In genomic region chr1:171446854-171447253, GRCm38 (mm10) we compare ENCODE assay signal across 27 mouse cellular contexts. TPM values are rescaled to one million over a fixed set of nuclear protein-coding genes. Genes with fewer than 3 reads are reported as not detected.
DNase-seq lines count a peak whose midpoint lies in the region; ATAC-seq and TF ChIP-seq lines count a peak whose summit lies in the region.
"Had no signal": no experiment of that assay in that cellular context is flagged by ENCODE, and none has a peak within 500 bp of the region (broad histone marks: within the 10 kb centered on the region; RNA-seq: fewer than 3 reads in every experiment).

No protein-coding gene starts in this region.

- H3K9me3 ChIP-seq in heart, embryonic 13.5 days = peaks cover 4% of the 10 kb centered on the region
- 0 out of 2 replicates have a peak, but pooled peaks cover 4% of the 10 kb centered on the region for H3K9me3 ChIP-seq in lung, embryonic 15.5 days
- H3K9me3 ChIP-seq in heart, postnatal 0 days (replicated peaks; ENCODE audit: control insufficient read depth, low read length) = peaks cover 5% of the 10 kb centered on the region; the same call in 1 of the 2 replicates
- H3K9me3 ChIP-seq: embryonic facial prominence, embryonic 15.5 days; neural tube, embryonic 15.5 days had no signal

- H3K36me3 ChIP-seq in heart, embryonic 13.5 days = peaks cover 7% of the 10 kb centered on the region; the same call in 1 of the 2 replicates
- no peaks in the 10 kb centered on the region for H3K36me3 ChIP-seq in lung, embryonic 15.5 days
- no peaks in the 10 kb centered on the region for H3K36me3 ChIP-seq in heart, postnatal 0 days (replicated peaks; ENCODE audit: control insufficient read depth, insufficient read depth, low read length)
- H3K36me3 ChIP-seq: embryonic facial prominence, embryonic 15.5 days; G1E; midbrain, embryonic 15.5 days; neural tube, embryonic 15.5 days had no signal

- H3K27me3 ChIP-seq in heart, embryonic 13.5 days (replicated peaks) = no peaks in the 10 kb centered on the region
- H3K27me3 ChIP-seq in lung, embryonic 15.5 days = no peaks in the 10 kb centered on the region
- no peaks in the 10 kb centered on the region for H3K27me3 ChIP-seq in heart, postnatal 0 days (ENCODE audit: control insufficient read depth, insufficient read depth, low read length)
- H3K27me3 ChIP-seq: embryonic facial prominence, embryonic 15.5 days; forebrain, embryonic 13.5 days; midbrain, embryonic 15.5 days; neural tube, embryonic 15.5 days had no signal

- TF ChIP-seq CTCF in heart, postnatal 0 days (IDR thresholded peaks at IDR 0.05; ENCODE audit: low read depth) = no peak

- peak overlapping the region; percentile 68 for H3K27ac ChIP-seq in heart, embryonic 13.5 days (replicated peaks)
- peak overlapping the region; percentile 29 for H3K27ac ChIP-seq in lung, embryonic 15.5 days
- H3K27ac ChIP-seq in heart, postnatal 0 days (ENCODE audit: low read depth) = peak overlapping the region; percentile 62
- H3K27ac ChIP-seq: embryonic facial prominence, embryonic 10.5 days; embryonic facial prominence, embryonic 15.5 days; forebrain, embryonic 13.5 days; hindbrain, embryonic 14.5 days; liver, embryonic 14.5 days; midbrain, embryonic 15.5 days; neural tube, embryonic 15.5 days had no signal

- no peak for ATAC-seq in heart, embryonic 13.5 days (ENCODE audit: extremely low read depth, insufficient number of reproducible peaks, low FRiP score, low TSS enrichment)
- ATAC-seq in lung, embryonic 15.5 days (ENCODE audit: borderline replicate concordance, extremely low read depth, low FRiP score, low TSS enrichment) = no peak
- 0 out of 2 replicates have a peak, but pooled peaks have one; percentile 54 for ATAC-seq in heart, postnatal 0 days (ENCODE audit: insufficient read depth, low read depth)
- ATAC-seq: forebrain, embryonic 13.5 days; intestine, postnatal 0 days; midbrain, embryonic 15.5 days had no signal

- TF ChIP-seq EP300 in heart, postnatal 0 days (IDR thresholded peaks at IDR 0.05; ENCODE audit: low read depth) = no peak

- peak; percentile 79 for DNase-seq in heart, adult 11 months
- no peak for DNase-seq in heart, postnatal 4 days
- no peak for DNase-seq in heart, adult 18-20 months
- DNase-seq in lung, postnatal 4 days = no peak
- peak; percentile 49 for DNase-seq in heart, postnatal 0 days (ENCODE audit: low spot score)
- DNase-seq: adrenal gland, adult 8-10 months; cerebellum, adult 2 months; cerebellum, postnatal 14 days; gastrocnemius, postnatal 25 days; kidney, adult 9 months; layer of hippocampus, adult 9-11 months; liver; lung, adult 2 months; retina, postnatal 1 day; right cerebral cortex, postnatal 14 days; thymus, postnatal 4 days had no signal

- peak overlapping the region; percentile 14; the same call in 1 of the 2 replicates for H3K4me3 ChIP-seq in heart, embryonic 13.5 days
- no peak overlapping the region for H3K4me3 ChIP-seq in lung, embryonic 15.5 days
- no peak overlapping the region for H3K4me3 ChIP-seq in heart, postnatal 0 days (ENCODE audit: low read depth, low read length)
- H3K4me3 ChIP-seq: embryonic facial prominence, embryonic 10.5 days; embryonic facial prominence, embryonic 15.5 days; forebrain, embryonic 13.5 days; midbrain, embryonic 15.5 days; neural tube, embryonic 15.5 days had no signal

- peak overlapping the region; percentile 59 for H3K4me2 ChIP-seq in heart, embryonic 13.5 days
- H3K4me2 ChIP-seq in lung, embryonic 15.5 days = no peak overlapping the region; the same call in 1 of the 2 replicates
- peak overlapping the region; percentile 49 for H3K4me2 ChIP-seq in heart, postnatal 0 days (ENCODE audit: low read depth, low read length)
- H3K4me2 ChIP-seq: embryonic facial prominence, embryonic 15.5 days; forebrain, embryonic 13.5 days; hindbrain, embryonic 14.5 days; midbrain, embryonic 15.5 days; neural tube, embryonic 15.5 days had no signal

- no peak overlapping the region for H3K9ac ChIP-seq in heart, embryonic 13.5 days
- H3K9ac ChIP-seq in lung, embryonic 15.5 days = no peak overlapping the region
- H3K9ac ChIP-seq in heart, postnatal 0 days (replicated peaks; ENCODE audit: low read depth, low read length) = no peak overlapping the region
- H3K9ac ChIP-seq: embryonic facial prominence, embryonic 15.5 days; forebrain, embryonic 13.5 days; hindbrain, embryonic 14.5 days; liver, embryonic 14.5 days; midbrain, embryonic 15.5 days; neural tube, embryonic 15.5 days had no signal

- H3K4me1 ChIP-seq in heart, embryonic 13.5 days = peaks cover 34% of the 10 kb centered on the region
- H3K4me1 ChIP-seq in lung, embryonic 15.5 days = peaks cover 22% of the 10 kb centered on the region
- H3K4me1 ChIP-seq in heart, postnatal 0 days (ENCODE audit: control insufficient read depth, insufficient read depth) = peaks cover 16% of the 10 kb centered on the region
- H3K4me1 ChIP-seq: embryonic facial prominence, embryonic 15.5 days; forebrain, embryonic 13.5 days; midbrain, embryonic 15.5 days; neural tube, embryonic 15.5 days had no signal

- WGBS in heart, embryonic 13.5 days = 27% methylated on average over 7 of the region's 7 CpGs
- WGBS in lung, embryonic 15.5 days = 30% methylated on average over 7 of the region's 7 CpGs
- WGBS in heart, postnatal 0 days = 26% methylated on average over 7 of the region's 7 CpGs

RNA-seq across cellular contexts. Expression of gene F11r, which starts 9.5 kb away (rescaled TPM):
- total RNA-seq in heart, postnatal 4 days (2021) = 10 to 100 TPM; 57.1 to 58.1 TPM
- 61.8 and 66.1 TPM in 2 replicates for polyA plus RNA-seq in heart, embryonic 13.5 days (2015; fragmentation: Nextera tagmentation; extraction: Ambion mirVana)
- 10 to 100 TPM; 33.3 to 34.1 TPM for total RNA-seq in heart, adult 18-20 months (2021)
- 102 and 115 TPM in 2 replicates for polyA plus RNA-seq in lung, embryonic 15.5 days (2015; fragmentation: Nextera tagmentation; extraction: Ambion mirVana)
- 45.6 and 75.5 TPM in 2 replicates for total RNA-seq in heart, postnatal 0 days (2014; rRNA removed; ENCODE audit: low replicate concordance)
- polyA plus RNA-seq in heart, postnatal 0 days (2015; fragmentation: Nextera tagmentation; extraction: Ambion mirVana) = 75.8 and 78.3 TPM in 2 replicates
- polyA plus RNA-seq: G1E had no signal

RNA-seq across cellular contexts. Expression of gene Tstd1, which starts 28.2 kb away (rescaled TPM):
- 1 to 10 TPM; 1.1 to 1.7 TPM for total RNA-seq in heart, postnatal 4 days (2021)
- 3.1 and 3.6 TPM in 2 replicates for polyA plus RNA-seq in heart, embryonic 13.5 days (2015; fragmentation: Nextera tagmentation; extraction: Ambion mirVana)
- 1 to 10 TPM in 1 of 2 experiments, not detected in 1; 1.6 TPM for total RNA-seq in heart, adult 18-20 months (2021)
- 6.4 and 7.5 TPM in 2 replicates for polyA plus RNA-seq in lung, embryonic 15.5 days (2015; fragmentation: Nextera tagmentation; extraction: Ambion mirVana)
- not detected in 2 replicates for total RNA-seq in heart, postnatal 0 days (2014; rRNA removed; ENCODE audit: low replicate concordance)
- polyA plus RNA-seq in heart, postnatal 0 days (2015; fragmentation: Nextera tagmentation; extraction: Ambion mirVana) = 1.1 and 2.5 TPM in 2 replicates

RNA-seq across cellular contexts. Expression of gene Usf1, which starts 35.7 kb away (rescaled TPM):
- 10 to 100 TPM; 53.4 to 54.3 TPM for total RNA-seq in heart, postnatal 4 days (2021)
- polyA plus RNA-seq in heart, embryonic 13.5 days (2015; fragmentation: Nextera tagmentation; extraction: Ambion mirVana) = 52.1 and 53.3 TPM in 2 replicates
- 10 to 100 TPM; 40.1 to 42.5 TPM for total RNA-seq in heart, adult 18-20 months (2021)
- polyA plus RNA-seq in lung, embryonic 15.5 days (2015; fragmentation: Nextera tagmentation; extraction: Ambion mirVana) = 72.9 and 85.7 TPM in 2 replicates
- 80.2 and 82.0 TPM in 2 replicates for total RNA-seq in heart, postnatal 0 days (2014; rRNA removed; ENCODE audit: low replicate concordance)
- polyA plus RNA-seq in heart, postnatal 0 days (2015; fragmentation: Nextera tagmentation; extraction: Ambion mirVana) = 47.7 and 48.8 TPM in 2 replicates

RNA-seq across cellular contexts. Expression of gene Alyref2, which starts 56.4 kb away (rescaled TPM):
- 1 to 10 TPM; 4.3 to 4.9 TPM for total RNA-seq in heart, postnatal 4 days (2021)
- 12.8 and 15.6 TPM in 2 replicates for polyA plus RNA-seq in heart, embryonic 13.5 days (2015; fragmentation: Nextera tagmentation; extraction: Ambion mirVana)
- 1 to 10 TPM; 1.6 to 2.6 TPM for total RNA-seq in heart, adult 18-20 months (2021)
- 12.8 and 13.0 TPM in 2 replicates for polyA plus RNA-seq in lung, embryonic 15.5 days (2015; fragmentation: Nextera tagmentation; extraction: Ambion mirVana)
- total RNA-seq in heart, postnatal 0 days (2014; rRNA removed; ENCODE audit: low replicate concordance) = 8.0 and 10.0 TPM in 2 replicates
- 13.5 and 14.6 TPM in 2 replicates for polyA plus RNA-seq in heart, postnatal 0 days (2015; fragmentation: Nextera tagmentation; extraction: Ambion mirVana)

RNA-seq across cellular contexts. Expression of gene Arhgap30, which starts 58.1 kb away (rescaled TPM):
- 1 to 10 TPM in 1 of 2 experiments, under 1 TPM in 1; 0.90 to 1.5 TPM for total RNA-seq in heart, postnatal 4 days (2021)
- 0.78 and 0.92 TPM in 2 replicates for polyA plus RNA-seq in heart, embryonic 13.5 days (2015; fragmentation: Nextera tagmentation; extraction: Ambion mirVana)
- total RNA-seq in heart, adult 18-20 months (2021) = 1 to 10 TPM; 2.7 to 5.0 TPM
- 2.2 and 3.4 TPM in 2 replicates for polyA plus RNA-seq in lung, embryonic 15.5 days (2015; fragmentation: Nextera tagmentation; extraction: Ambion mirVana)
- 1.6 and 3.4 TPM in 2 replicates for total RNA-seq in heart, postnatal 0 days (2014; rRNA removed; ENCODE audit: low replicate concordance)
- 0.52 and 0.79 TPM in 2 replicates for polyA plus RNA-seq in heart, postnatal 0 days (2015; fragmentation: Nextera tagmentation; extraction: Ambion mirVana)

Comparison
In these comparisons a context has a peak if more than half of its experiments do, and no peak if none do; other contexts are left out.
1. DNase-seq: peak in heart, adult 11 months (single experiment) and heart, postnatal 0 days (single experiment); none in heart, postnatal 4 days (single experiment), heart, adult 18-20 months (0 of 2) and lung, postnatal 4 days (0 of 2).
2. Peak in every context shown above with its lines, with median percentiles within 50 percentile points of each other: H3K27ac ChIP-seq.